Mouse (Mus musculus) layer of hippocampus, postnatal 25 days (tissue): Measurements from ENCODE around the gene Atf3. TPM values are rescaled to one million over a fixed set of nuclear protein-coding genes. Genes with fewer than 3 reads are reported as not detected.
"Not testable (repeated sequence)": the region's sequence is repeated elsewhere in the genome, so short reads cannot be mapped to it uniquely, and the experiment has no call there.

Source experiments
- DNase-seq, 2 experiments: peaks; one replicate each; pipeline ENCODE4 v3.0.0; 2022; ENCODE audit warnings: mixed read lengths in 2 of 2, low spot score in 1 of 2; ENCODE audit errors: extremely low spot score in 1 of 2
- total RNA-seq, 2 experiments: library from RNA; stranded (reverse); gene quantifications; 2 replicates each; pipeline ENCODE4 v1.2.3; 2021

Atf3 gene
- total RNA-seq, 2 experiments from 2014 or later, result 1.1 to 2.1 TPM

- DNase-seq, result no peak
Observed at GRCm38 (mm10) chr1:191164717-191165116, 53.1 kb downstream of the Atf3 start, which contains the start of gene Fam71a. Fam71a (minus strand) TSS chr1:191164817.

- no peak for DNase-seq
Observed at GRCm38 (mm10) chr1:191154314-191154713, 63.5 kb downstream of the Atf3 start.

- peak; percentile 16 to 34 for DNase-seq
Observed at GRCm38 (mm10) chr1:191153052-191153451, 64.8 kb downstream of the Atf3 start.

- no peak for DNase-seq
Observed at GRCm38 (mm10) chr1:191150924-191151605, 66.8 kb downstream of the Atf3 start.

GRCm38 (mm10) chr1:191149489-191149888 is 68.3 kb downstream of the Atf3 start:
- DNase-seq, result not testable (repeated sequence)

- DNase-seq, result no peak
Observed at GRCm38 (mm10) chr1:191140983-191141382, 76.9 kb downstream of the Atf3 start.

- DNase-seq, result no peak
Observed at GRCm38 (mm10) chr1:191138874-191139495, 78.9 kb downstream of the Atf3 start.

GRCm38 (mm10) chr1:191138436-191138835 is 79.4 kb downstream of the Atf3 start:
- no peak for DNase-seq

- no peak for DNase-seq
Observed at GRCm38 (mm10) chr1:191135406-191135805, 82.4 kb downstream of the Atf3 start.

- no peak for DNase-seq
Observed at GRCm38 (mm10) chr1:191132934-191133333, 84.9 kb downstream of the Atf3 start.

- no peak for DNase-seq
Observed at GRCm38 (mm10) chr1:191132240-191132639, 85.6 kb downstream of the Atf3 start.

GRCm38 (mm10) chr1:191131692-191132091 is 86.1 kb downstream of the Atf3 start:
- no peak for DNase-seq

- peak in 1 of 2 experiments; percentile 65 for DNase-seq
Observed at GRCm38 (mm10) chr1:191125811-191126638, 91.8 kb downstream of the Atf3 start.

GRCm38 (mm10) chr1:191124288-191124687 is 93.6 kb downstream of the Atf3 start:
- DNase-seq, result no peak

- DNase-seq, result no peak
Observed at GRCm38 (mm10) chr1:191123696-191124095, 94.1 kb downstream of the Atf3 start.

GRCm38 (mm10) chr1:191122744-191123143 is 95.1 kb downstream of the Atf3 start:
- no peak for DNase-seq

Other genes with a start within 250 kb of the Atf3 start
- 1 to 10 TPM; 2.1 to 3.4 TPM for gene Vash2, start 238.7 kb downstream of the Atf3 start, total RNA-seq
- 10 to 100 TPM; 11.8 to 18.3 TPM for gene Flvcr1, start 191.9 kb downstream of the Atf3 start, total RNA-seq
- gene Spata45, start 181.4 kb downstream of the Atf3 start, total RNA-seq, result not detected
- gene Tatdn3, start 155.1 kb downstream of the Atf3 start, total RNA-seq, result 10 to 100 TPM; 24.0 to 44.7 TPM
- under 1 TPM; 0.80 to 0.91 TPM for gene Nsl1, start 155.0 kb downstream of the Atf3 start, total RNA-seq
- 1 to 10 TPM in 1 of 2 experiments, under 1 TPM in 1; 0.96 to 1.1 TPM for gene Batf3, start 120.2 kb downstream of the Atf3 start, total RNA-seq
- gene Fam71a, start 53.2 kb downstream of the Atf3 start, total RNA-seq, result not detected
- gene Nenf, start 100.2 kb upstream of the Atf3 start, total RNA-seq, result 10 to 100 TPM; 64.0 to 69.1 TPM
- 1 to 10 TPM; 8.7 to 9.6 TPM for gene Tmem206, start 107.9 kb upstream of the Atf3 start, total RNA-seq
- 10 to 100 TPM; 69.3 to 70.9 TPM for gene Ppp2r5a, start 185.2 kb upstream of the Atf3 start, total RNA-seq